Mouse (Mus musculus) testis, postnatal 10 days (tissue): ENCODE results near the gene AC170998.1.
"Not testable (repeated sequence)": the region's sequence is repeated elsewhere in the genome, so short reads cannot be mapped to it uniquely, and the experiment has no call there.

Source experiments
- DNase-seq: peaks from one replicate; pipeline ENCODE4 v3.0.0; 2021; ENCODE audit warnings: low spot score

The AC170998.1 gene

DNA sequence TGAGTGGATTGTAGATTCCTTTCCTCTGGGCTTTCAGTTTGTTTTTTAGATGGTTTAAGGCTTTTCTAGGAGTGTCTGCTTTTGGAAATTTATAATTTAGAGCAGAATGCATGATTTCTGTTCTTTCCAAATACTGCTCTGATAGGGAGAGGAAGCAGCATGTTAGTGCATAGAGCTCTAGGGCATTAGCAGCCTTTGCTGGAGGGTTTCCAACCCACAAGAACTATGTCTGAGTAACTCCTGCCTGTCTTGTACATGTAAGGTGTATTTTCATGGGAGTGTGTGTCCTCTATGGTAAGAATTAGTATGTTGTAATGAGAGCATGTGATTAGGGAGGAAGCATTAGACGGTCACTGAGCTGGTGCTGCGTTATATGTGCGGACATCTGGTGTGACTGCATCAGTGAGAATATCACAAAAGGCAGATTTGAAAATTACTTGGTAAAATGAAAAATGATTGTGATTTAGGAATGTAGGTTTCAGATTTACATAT, 18.7 kb upstream of the AC170998.1 start:
- DNase-seq: no peak

DNA sequence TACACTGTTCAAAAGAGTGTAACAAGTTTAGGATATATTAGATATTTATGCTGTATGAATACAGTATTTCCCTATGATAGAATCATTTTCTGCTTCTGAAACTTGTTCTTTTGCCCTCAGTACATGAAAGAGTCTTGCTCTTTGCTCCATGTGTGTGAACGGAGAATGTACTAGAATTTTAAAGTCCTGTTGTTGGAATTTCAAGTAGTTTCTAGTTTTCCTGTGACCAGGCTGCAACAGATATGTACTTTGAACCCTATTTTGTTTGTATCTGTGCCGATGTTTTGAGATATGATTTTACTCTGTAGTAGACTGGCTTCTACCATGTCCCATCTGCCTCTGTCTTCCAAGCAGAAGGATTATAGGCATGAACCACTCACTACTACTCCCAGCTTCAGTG, 18.1 kb upstream of the AC170998.1 start:
- DNase-seq: no peak

DNA sequence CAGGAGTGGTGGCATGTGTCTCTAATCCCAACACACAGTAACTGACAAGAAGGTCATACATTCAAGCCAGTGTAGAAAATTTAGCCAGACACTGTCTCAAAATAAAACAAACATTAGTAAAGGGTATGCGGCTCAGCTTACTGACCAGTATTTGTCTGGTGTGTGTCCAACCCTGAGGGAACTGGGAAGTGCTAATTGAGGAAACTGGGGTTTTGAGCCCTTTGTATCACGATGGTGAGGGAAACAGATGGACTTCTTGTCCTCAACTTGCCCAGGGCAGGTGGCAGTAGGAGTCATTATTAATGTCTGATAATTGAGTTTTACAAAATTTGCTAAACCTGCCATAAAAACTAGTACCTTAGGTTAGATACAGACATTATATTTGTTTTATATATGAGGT, 16.9 kb upstream of the AC170998.1 start:
- no peak for DNase-seq

DNA sequence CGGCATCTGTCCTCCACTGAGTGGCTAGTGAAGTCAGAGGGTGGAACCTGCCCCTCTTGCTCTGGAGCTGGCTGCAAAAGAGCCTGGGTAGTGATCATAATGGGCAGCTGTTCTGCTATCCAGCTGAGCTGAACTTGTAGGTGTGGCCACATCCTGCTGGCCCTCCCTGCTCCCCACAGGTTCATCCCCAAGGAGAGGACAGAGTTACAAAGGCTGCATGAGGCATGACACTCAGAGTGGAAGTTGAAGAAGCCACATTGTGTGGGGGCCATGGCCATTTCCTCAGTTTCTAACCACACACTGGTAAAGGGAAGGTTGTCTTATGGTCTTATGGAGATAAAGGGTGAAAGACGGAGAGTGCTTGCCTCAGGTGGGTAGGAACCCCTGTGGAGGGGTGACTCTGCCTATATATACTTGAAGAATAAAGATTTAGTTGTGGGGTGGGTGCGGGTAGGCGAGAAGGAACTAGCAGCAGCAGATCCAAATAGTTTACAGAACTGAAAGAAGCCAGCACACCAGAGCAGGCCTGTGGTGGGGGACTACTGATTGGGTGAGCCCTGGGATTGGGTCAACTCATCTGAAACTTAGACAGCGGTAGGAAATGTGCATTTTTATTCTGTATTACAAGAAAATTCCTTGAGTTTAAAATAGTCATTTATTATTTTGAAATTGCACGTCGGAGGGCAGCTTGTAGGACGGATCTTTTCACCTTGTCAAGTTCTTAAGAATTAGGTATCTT, 16.2 kb upstream of the AC170998.1 start:
- no peak for DNase-seq

DNA sequence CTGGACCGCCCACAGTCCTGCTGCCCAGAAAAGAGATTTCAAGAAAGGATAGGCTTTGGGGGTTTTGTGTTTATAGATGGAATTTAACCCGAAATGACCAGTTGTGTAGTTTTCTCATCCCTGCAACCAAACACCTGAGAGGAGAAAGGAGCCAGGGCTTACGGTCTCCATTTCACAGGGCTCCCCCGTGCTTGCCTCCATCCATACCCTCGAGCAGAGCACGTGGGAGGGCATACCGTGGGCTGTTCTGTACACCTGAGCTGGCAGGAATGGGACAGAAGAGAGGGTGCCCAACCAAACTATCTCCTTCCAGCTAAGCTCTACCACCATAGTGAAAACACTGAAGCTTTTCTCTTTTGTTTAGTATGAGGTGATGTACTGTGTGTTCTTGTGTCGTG, 15.6 kb upstream of the AC170998.1 start:
- no peak for DNase-seq

DNA sequence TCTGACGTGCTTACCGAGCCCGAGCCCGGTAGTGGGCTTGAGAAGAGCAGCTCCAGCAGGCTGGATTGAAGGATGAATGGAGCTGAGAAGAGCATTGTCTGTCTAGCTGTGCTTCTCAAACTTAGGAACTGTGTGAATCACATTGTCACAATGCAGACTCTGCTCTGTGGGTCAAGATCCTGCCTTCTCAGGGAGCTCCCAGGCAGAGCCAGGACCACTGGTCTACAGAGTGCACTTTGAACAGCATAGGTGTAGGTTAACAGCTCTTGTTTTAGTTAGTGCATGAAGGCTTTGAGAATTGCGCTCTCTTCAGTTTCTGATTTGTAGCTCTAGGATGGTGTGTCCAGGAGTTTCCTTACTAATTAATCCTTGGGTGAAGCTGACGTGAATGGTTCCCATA, 14.6 kb upstream of the AC170998.1 start:
- DNase-seq: no peak

DNA sequence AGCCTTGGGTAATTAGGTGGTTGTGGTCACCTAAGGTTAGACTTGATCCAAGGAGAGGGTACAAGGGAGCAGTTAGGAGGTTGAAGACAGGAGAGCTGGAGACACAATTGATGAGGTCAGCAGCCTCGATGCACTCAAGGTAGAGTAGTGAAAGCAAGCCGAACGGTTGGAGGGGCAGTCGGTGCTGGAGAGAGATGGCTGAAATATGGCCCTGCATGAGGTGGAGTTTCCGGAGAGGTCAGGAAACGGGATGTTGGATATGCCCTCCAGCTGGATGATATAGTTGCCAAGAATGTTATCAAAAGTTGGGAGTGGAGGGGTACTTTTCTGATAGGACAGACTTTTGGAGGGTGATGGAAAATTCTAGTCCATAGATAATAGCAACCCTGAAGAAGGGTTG, 13.6 kb upstream of the AC170998.1 start:
- DNase-seq: no peak

DNA sequence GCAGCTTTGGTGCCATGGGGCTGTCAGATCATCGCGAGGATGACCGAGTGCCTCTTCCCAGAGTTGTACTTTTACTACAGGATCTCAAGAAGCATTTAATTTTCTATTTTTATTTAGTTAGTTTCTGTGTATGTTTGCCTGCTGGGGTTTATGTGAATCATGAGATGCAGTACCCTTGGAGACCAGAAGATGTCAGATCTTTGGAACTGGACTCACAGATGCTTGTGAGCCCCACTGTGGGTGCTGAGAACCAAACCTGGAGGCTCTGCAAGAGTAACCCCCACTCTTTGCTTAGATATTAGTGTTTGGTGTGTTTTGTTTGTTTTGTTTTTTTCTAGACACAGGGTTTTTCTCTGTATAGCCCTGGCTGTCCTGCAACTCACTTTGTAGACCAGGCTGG, 11.9 kb upstream of the AC170998.1 start:
- no peak for DNase-seq

DNA sequence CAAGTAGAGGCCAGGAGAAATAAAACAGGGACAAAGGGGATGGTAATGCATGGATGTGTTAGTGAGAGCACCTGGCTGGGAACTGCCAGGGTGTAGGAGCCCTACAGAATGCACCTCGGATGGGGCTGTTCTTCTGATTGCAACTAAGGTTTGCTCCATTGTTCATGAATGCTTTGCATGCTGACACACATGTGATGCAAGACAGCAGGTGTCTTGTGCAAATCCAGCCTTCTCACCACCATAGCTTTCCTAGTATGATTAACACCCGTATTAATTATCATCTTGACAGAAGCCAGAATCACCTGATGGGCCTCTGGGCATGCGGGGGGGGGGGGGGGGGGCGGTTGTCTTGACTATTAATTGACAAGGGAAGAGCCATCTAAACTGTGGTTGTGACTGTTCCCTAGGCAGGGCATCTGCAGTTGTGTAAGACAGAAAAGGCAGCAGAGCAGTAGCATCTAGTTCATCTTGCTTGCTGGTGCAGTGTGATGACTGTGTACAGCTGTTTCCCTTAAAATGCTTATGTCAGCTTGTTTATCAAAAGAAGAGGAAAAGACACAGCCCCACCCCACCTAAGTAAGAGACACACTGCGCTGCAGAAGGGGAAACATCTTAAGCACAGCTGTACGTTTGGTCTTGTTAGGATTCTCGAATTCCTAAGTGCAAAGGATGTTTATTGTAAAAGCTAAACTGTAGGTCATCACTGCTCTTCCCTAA, 9.9 kb upstream of the AC170998.1 start:
- DNase-seq: no peak

DNA sequence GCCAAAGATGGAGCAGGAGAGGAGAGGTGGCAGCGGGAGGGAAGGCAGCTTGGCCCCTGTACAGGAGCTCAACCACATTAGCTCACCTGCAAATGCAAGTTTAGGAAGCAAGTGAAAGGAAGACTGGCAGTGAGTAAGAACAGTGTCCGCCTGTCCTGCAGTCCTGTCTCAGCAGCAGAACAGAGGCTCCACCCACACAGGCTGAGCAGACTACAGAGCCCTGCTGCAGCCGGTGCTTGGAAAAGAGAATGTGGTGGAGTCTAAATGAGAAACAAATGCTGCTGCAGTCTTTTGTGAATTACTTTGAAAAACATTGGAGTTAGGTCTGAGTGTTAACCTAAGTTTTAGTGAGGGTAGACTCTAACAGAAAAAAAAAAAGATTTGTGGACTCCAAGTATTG, 8.3 kb upstream of the AC170998.1 start:
- no peak for DNase-seq

DNA sequence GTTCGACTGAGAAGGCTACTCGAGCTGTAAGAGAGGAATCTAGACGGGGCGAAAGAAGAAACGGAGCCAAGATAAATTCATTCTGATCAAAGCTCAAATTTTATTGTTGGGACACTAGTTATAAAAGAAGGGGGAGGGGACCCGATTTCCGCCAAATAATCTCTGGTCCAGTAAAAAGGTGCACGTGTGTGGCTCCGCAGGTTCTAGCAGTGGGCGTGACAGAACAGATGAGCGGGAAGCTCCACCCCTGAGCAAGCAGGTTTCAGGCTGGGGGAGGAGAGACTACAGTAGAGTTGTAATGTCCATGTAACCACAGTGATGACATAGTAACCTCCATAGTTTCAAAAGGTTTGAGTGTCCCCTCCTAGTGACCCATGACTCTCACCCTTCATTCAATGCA, 1.6 kb downstream of the AC170998.1 start:
- DNase-seq: not testable (repeated sequence)

DNA sequence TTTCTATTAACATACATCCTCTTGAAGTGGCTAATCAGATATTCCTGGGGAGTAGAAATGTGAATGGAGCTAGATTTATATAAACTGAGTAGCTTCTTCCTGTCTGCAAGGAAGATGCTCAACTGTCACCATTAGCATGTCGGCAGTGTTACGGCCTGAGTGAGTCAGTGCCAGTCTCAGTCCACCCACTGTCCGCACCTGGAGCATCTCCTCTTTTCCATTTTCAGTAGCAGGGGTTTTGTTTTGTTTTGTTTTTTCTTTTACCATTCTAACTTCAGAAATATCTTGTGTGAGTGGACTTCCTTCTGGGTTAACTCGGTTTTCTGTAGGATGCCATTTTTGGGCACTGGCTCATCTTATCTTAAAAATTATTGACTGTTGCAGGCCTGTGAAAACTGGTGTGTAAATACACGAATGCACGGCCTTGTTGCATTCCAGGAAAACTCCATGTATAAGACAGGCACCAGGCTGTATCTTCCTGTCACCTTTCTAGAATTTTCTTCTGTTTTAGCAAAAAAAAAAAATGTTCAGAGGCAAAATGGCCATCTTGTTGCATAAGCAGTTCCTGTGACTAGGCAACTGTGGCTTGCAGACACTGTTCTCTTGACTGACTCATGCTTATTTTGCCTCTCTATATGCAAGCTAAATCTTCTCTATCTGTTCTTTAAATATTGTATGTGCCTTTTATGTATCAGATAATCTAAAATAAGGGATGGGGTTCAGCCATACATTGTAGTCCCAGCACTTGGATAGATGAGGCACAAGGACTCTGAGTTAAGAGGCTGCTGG, 9.6 kb downstream of the AC170998.1 start:
- DNase-seq: no peak

DNA sequence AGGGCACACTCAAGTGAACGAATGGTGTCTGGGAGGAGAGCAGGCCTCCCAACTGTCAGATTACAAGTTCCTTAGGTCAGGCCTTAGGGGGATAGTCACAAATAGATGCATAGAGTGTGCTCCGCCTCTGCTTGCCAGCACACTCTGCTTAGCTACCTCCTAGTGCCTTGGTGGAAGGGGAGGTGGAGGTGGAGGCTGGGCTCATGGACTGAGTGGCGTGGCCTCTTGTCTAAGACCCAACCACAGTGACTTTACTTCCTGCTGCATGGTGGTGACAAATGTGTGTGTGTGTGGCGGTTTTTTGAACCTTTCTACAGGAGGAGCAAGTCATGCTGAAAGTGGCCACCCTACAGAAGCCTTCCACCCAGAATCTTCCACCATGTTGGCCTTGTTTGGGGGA, 10.6 kb downstream of the AC170998.1 start:
- DNase-seq: no peak

DNA sequence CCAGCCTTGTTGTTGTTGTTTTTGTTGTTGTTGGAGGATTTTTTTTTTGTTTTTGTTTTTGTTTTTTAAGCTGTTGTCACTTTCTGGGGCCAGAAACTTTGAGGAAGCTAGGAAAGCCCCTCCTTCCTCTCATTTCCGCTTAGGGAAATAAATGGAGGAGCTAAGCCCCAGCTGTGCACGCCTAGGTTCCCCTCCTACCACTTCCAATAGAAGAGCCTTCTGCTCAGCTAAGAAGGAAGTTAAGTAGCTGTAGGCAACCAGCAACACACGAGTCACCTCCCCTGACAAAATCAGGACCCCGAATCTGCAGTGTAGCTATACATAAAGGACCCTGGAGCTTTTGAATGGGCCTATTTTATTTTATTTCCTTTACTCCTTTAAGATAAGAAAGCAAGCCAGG, 12.1 kb downstream of the AC170998.1 start:
- no peak for DNase-seq

DNA sequence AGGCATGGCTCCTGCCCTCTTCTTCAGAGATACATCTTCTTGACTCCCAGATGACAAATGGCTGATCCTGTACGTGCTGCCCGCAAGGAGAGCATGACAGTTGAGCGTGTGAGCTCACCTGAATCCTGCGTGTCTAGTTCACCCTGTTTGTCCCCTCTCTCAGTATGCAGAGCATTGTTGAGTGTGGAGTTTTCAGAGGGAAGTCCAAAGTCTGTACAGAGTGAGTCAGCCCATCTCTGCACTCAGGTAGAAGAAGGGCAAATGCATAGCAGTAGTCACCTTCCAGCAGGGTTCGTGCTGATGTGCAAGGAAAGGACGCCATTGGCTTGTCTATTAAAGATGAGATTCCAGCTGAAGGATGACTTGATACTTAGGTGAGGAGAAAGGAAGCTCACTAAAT, 13.4 kb downstream of the AC170998.1 start:
- no peak for DNase-seq

DNA sequence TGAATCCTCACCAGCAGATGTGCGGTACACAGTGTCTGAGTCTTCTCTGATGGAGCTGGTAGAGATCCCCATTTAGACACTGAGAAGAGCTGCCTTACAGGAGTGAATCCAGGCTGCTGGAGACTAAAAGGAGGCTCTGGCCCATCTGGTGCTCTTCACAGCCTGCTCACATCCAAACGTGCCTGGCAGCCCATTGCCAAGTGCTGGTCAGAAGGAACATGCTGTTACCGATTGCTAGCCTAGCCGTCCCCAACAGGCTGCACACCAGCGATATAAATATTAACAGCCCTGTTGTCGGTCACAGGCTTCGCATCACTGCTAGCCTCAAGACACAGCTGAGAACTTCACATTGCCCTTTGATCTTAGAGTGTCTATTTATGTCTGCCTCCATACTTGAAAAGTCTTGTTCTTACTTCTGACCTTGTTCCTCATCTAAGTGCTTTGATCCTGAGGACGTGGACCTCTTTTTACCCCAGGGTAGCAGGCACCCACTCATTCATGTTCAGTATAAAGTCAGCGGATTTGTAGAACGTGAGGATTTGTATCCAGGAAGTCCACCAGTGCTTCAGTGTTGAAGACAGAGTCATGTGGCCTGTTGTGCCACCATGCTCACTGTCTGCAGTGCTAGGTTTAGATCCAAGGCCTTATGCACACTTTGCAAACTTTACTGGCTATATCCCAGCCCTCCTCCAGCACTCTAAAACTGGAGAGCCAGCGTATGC, 17.4 kb downstream of the AC170998.1 start:
- no peak for DNase-seq

DNA sequence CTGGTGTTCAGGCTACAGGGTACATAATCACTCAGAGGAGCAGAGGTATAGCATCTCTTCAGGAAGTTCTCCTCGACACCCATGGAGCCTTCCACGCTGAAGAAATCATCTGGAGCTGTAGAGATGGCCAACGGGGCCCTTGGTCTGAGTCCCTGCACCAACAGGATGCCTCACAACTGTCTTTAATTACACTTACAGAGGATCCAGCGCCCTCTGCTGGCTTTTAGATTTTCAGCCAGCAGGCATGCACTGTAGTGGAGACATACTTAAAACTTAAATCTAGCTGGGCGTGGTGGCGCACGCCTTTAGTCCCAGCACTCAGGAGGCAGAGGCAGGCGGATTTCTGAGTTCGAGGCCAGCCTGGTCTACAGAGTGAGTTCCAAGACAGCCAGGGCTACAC, 18.0 kb downstream of the AC170998.1 start:
- DNase-seq: no peak

DNA sequence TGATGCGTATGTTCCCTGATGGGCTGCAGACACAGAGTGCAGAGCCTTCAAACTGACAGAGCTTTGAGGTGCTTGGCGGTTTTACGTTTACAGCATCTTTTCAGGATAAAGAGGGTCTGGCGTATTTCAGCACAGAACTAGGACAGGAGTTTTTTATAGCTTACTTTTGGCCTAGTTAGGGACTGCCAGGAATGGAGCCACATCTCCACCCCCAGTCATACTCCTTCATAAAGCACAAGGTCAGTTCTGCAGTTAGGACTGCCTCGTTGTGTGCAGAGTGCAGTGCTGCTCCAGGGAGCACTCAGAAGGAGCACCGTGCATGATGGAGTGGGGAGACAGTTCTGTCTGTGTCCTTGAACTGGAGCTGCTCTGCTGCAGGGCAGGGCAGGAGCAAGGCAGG, 19.9 kb downstream of the AC170998.1 start:
- DNase-seq: no peak

DNA sequence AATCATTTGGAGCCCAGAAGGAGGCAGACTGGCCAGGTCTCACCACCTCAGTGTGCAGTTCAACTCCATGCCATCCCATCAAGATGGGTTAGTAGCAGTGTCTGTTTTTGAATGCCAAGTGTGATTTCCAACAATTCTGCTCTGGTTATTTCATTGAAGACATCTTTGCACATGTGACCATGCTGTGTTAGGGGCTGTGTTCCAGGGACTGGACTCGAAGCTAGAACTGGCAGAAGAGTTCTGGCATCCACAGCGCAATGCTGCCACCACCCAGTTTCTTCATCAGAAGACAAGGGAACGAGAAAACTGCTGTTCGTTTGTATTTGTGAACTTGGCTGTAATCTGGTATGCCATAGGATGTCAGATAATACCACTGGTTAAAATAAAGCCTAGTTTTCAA, 22.1 kb downstream of the AC170998.1 start:
- DNase-seq: no peak

DNA sequence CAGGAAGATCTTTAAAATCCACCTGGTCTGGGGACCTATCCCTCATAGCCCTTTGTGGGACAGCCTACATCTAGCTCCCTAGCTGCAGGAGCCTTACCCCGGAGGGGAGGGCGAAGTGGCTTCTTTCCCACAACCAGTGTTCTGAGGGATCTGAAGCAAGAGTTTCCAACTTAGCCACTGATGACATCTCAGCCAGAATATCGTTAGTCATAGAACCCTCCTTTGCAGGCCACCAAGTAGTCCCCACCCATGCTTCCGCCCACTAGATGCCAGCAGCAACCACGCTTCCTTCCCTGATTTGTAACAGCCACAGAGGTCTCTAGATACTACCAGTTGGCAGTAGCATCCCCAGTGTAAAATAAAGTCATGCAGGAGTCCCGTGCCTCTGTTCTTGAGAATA, 24.7 kb downstream of the AC170998.1 start:
- DNase-seq: no peak

DNA sequence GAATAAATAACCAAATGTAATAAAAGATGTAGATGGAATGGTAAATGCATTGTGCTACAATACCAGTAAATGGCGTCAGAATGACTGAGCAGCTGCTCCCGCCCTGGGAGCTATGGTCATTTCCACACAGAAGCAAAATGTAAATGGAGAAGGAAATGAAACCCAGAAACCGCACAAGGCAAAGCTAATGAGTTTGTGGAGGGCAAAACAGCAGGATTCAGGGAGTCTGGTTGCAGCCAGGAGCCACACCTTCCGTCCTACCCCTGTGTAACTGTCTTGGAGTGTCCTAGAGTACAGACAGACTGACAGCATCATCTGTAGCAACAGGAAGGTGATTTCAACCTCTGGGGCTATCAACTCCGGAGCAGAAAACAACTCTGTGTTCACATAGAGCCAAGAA, 30.6 kb downstream of the AC170998.1 start:
- DNase-seq: no peak

DNA sequence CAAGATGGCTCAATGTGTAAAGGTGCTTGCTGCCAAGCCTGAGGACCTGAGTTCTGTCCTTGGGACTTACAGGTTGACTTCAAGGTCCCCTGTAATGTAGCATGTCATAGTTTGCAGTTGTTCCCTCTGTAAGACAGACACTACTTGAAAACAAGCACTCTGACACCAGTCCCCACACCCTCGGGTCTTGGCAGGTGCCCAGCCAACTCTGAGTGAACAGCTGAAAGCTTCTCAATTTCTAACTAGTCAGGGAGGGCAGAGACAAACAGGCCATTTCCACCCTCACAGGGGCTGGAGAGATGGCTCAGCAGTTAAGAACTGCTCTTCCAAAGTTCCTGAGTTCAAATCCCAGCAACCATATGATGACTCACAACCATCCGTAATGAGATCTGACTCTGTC, 31.6 kb downstream of the AC170998.1 start:
- no peak for DNase-seq
